Mouse (Mus musculus): Measurements from ENCODE around the gene Gm21103. TPM values are rescaled to one million over a fixed set of nuclear protein-coding genes. Genes with fewer than 3 reads are reported as not detected.

Gm21103 gene
- polyA plus RNA-seq (2014; fragmentation: Illumina TruSeq; extraction: RNeasy Lipid Tissue Mini Kit (QIAGEN cat#74804)) = not detected

GRCm38 (mm10) chr14:6304743-6305142, at the start of gene Gm21103:
Gene Gm21103 (minus strand): TSS chr14:6304843.

GRCm38 (mm10) chr14:6343578-6343977, 38.9 kb upstream of the Gm21103 start, which contains the start of gene Gm3618:
Gene Gm3618 (minus strand): TSS chr14:6343678.

GRCm38 (mm10) chr14:6286931-6287715, 17.5 kb downstream of the Gm21103 start, which contains the start of gene Gm3411:
Gene Gm3411 (minus strand): TSS chr14:6287250.

Other genes starting within 250 kb of the Gm21103 start
- not detected for gene Gm6337, start 246.6 kb downstream of the Gm21103 start, polyA plus RNA-seq (2014; fragmentation: Illumina TruSeq; extraction: RNeasy Lipid Tissue Mini Kit (QIAGEN cat#74804))
- not detected for gene Gm8206, start 210.9 kb downstream of the Gm21103 start, polyA plus RNA-seq (2014; fragmentation: Illumina TruSeq; extraction: RNeasy Lipid Tissue Mini Kit (QIAGEN cat#74804))
- gene Gm3468, start 196.2 kb downstream of the Gm21103 start, polyA plus RNA-seq (2014; fragmentation: Illumina TruSeq; extraction: RNeasy Lipid Tissue Mini Kit (QIAGEN cat#74804)) = 0.83 TPM
- gene Gm3476, start 179.0 kb downstream of the Gm21103 start, polyA plus RNA-seq (2014; fragmentation: Illumina TruSeq; extraction: RNeasy Lipid Tissue Mini Kit (QIAGEN cat#74804)) = not detected
- not detected for gene Gm21560, start 85.6 kb downstream of the Gm21103 start, polyA plus RNA-seq (2014; fragmentation: Illumina TruSeq; extraction: RNeasy Lipid Tissue Mini Kit (QIAGEN cat#74804))
- gene Gm3411, start 17.6 kb downstream of the Gm21103 start, polyA plus RNA-seq (2014; fragmentation: Illumina TruSeq; extraction: RNeasy Lipid Tissue Mini Kit (QIAGEN cat#74804)) = not detected
- gene Gm3618, start 38.8 kb upstream of the Gm21103 start, polyA plus RNA-seq (2014; fragmentation: Illumina TruSeq; extraction: RNeasy Lipid Tissue Mini Kit (QIAGEN cat#74804)) = not detected
- gene Gm16440, start 85.5 kb upstream of the Gm21103 start, polyA plus RNA-seq (2014; fragmentation: Illumina TruSeq; extraction: RNeasy Lipid Tissue Mini Kit (QIAGEN cat#74804)) = not detected
- gene Gm3591, start 107.6 kb upstream of the Gm21103 start, polyA plus RNA-seq (2014; fragmentation: Illumina TruSeq; extraction: RNeasy Lipid Tissue Mini Kit (QIAGEN cat#74804)) = 0.31 TPM
- not detected for gene Gm3594, start 139.8 kb upstream of the Gm21103 start, polyA plus RNA-seq (2014; fragmentation: Illumina TruSeq; extraction: RNeasy Lipid Tissue Mini Kit (QIAGEN cat#74804))
- not detected for gene Gm8356, start 232.4 kb upstream of the Gm21103 start, polyA plus RNA-seq (2014; fragmentation: Illumina TruSeq; extraction: RNeasy Lipid Tissue Mini Kit (QIAGEN cat#74804))